Mouse (Mus musculus) kidney, embryonic 15.5 days (tissue): ENCODE data around the gene St6galnac3. TPM values are rescaled to one million over a fixed set of nuclear protein-coding genes. Genes with fewer than 3 reads are reported as not detected.
A peak's percentile ranks its signal among the peaks of the same experiment; 100 is the strongest.

Experiments
- ATAC-seq: fragments of 200-750 bp; cut with Nextera tagmentation; replicated peaks from 2 replicates; pipeline ENCODE4 v1.8.0; 2017; ENCODE audit warnings: moderate TSS enrichment; ENCODE audit not compliant: low FRiP score
- H3K27ac ChIP-seq: fragments of 300-500 bp; sonication (generic); 2 replicates; pipeline ENCODE4 v1.5.1; 2015; ENCODE audit warnings: mild to moderate bottlenecking, inconsistent platforms
- H3K27me3 ChIP-seq: fragments of 300-500 bp; sonication (generic); 2 replicates; pipeline ENCODE4 v1.6.1; 2015; ENCODE audit warnings: inconsistent platforms
- H3K36me3 ChIP-seq: fragments of 300-500 bp; sonication (generic); 2 replicates; pipeline ENCODE4 v1.6.1; 2015; ENCODE audit warnings: inconsistent platforms
- H3K4me1 ChIP-seq: fragments of 300-500 bp; sonication (generic); 2 replicates; pipeline ENCODE4 v1.6.1; 2015; ENCODE audit warnings: inconsistent platforms
- H3K4me2 ChIP-seq: fragments of 300-500 bp; sonication (generic); 2 replicates; pipeline ENCODE4 v1.6.1; 2015; ENCODE audit warnings: moderate library complexity, mild to moderate bottlenecking, inconsistent platforms
- H3K4me3 ChIP-seq: fragments of 300-500 bp; sonication (generic); replicated peaks from 2 replicates; pipeline ENCODE4 v1.5.1; 2015; ENCODE audit warnings: mild to moderate bottlenecking, inconsistent platforms
- H3K9ac ChIP-seq: fragments of 300-500 bp; sonication (generic); 2 replicates; pipeline ENCODE4 v1.6.1; 2015; ENCODE audit warnings: mild to moderate bottlenecking, inconsistent platforms
- H3K9me3 ChIP-seq: fragments of 300-500 bp; sonication (generic); replicated peaks from 2 replicates; pipeline ENCODE4 v1.6.1; 2016; ENCODE audit warnings: inconsistent platforms
- WGBS: fragments of 180-500 bp; shearing (Covaris S2); methylation state at CpG from one replicate; pipeline ENCODE4 v1.1.7; 2015; ENCODE audit warnings: mixed read lengths; 5-methylcytosine and 5-hydroxymethylcytosine counted together
- polyA plus RNA-seq: library from polyadenylated mRNA; unstranded; fragments of >200 nt; fragmentation: Nextera tagmentation; extraction: Ambion mirVana; gene quantifications from 2 replicates; pipeline ENCODE4 v1.2.1, GENCODE M21; 2015

The St6galnac3 gene
- polyA plus RNA-seq, 1 experiment from 2014 or later, result 65.5 TPM

- H3K36me3 ChIP-seq, result no peaks in the 10 kb centered on the region
- H3K4me1 ChIP-seq, result no peaks in the 10 kb centered on the region
- H3K27me3 ChIP-seq, result no peaks in the 10 kb centered on the region
- H3K9ac ChIP-seq, result no peak overlapping the region
- H3K27ac ChIP-seq, result no peak overlapping the region
- H3K4me2 ChIP-seq, result no peak overlapping the region
- H3K9me3 ChIP-seq, result no peaks in the 10 kb centered on the region
- ATAC-seq, result no peak
- no peak overlapping the region for H3K4me3 ChIP-seq
- WGBS, result 82% methylated on average over 6 of the region's 6 CpGs
Measured at GRCm38 (mm10) chr3:153749359-153749758, 24.4 kb upstream of the St6galnac3 start.

- Histone ChIP-seq H3K4me3 (no peak overlapping the region), H3K27me3 (no peaks in the 10 kb centered on the region), H3K36me3 (no peaks in the 10 kb centered on the region), H3K4me1 (no peaks in the 10 kb centered on the region), H3K4me2 (no peak overlapping the region), H3K27ac (no peak overlapping the region), H3K9me3 (no peaks in the 10 kb centered on the region), H3K9ac (no peak overlapping the region)
- ATAC-seq, result no peak
- WGBS, result 95% methylated on average over 3 of the region's 3 CpGs
Measured at GRCm38 (mm10) chr3:153748293-153748692, 23.3 kb upstream of the St6galnac3 start.

DNA sequence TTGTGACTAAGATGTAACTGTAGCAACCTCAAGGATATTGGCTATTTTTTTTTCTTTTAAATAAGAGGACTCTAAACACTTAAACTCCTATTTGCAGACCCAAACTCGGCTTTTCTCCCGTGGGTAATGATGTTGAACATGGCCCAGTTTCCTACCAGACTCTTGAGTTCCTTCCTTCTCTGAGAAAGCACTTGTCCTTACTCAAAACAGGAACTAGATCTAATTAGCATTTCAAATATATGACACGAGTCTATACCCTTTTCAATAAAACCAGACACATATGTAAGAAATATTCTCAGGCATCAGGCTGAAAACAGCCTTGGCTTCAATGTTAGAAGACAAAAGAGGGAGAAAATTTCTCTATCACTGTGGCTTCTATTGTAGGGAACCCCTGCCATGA, 20.1 kb upstream of the St6galnac3 start:
- Histone ChIP-seq H3K9ac (no peak overlapping the region), H3K27me3 (no peaks in the 10 kb centered on the region), H3K4me1 (no peaks in the 10 kb centered on the region), H3K27ac (no peak overlapping the region), H3K9me3 (no peaks in the 10 kb centered on the region), H3K4me2 (no peak overlapping the region), H3K36me3 (no peaks in the 10 kb centered on the region), H3K4me3 (no peak overlapping the region)
- WGBS, result 69% methylated on average over 3 of the region's 3 CpGs
- no peak for ATAC-seq

DNA sequence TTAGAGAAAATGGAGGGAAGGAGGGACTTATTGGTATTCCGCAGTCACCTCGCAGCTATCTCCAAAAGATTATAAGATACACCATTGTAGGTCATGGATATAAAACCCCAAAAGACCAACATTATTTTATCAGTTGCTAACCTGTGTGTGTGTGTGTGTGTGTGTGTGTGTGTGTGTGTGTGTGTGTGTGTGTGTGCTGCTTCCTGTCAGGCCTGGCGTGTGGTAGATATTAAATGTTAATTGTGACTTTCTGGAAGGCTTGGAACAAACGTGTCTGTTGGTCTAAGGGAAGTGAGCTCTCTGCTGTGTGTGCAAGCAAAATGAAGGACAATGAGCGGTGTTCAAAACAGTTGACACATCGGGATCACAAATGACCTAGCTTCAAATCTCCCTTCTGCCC, 19.5 kb upstream of the St6galnac3 start:
- no peak overlapping the region for H3K27ac ChIP-seq
- no peaks in the 10 kb centered on the region for H3K36me3 ChIP-seq
- no peak overlapping the region for H3K4me3 ChIP-seq
- H3K4me2 ChIP-seq, result no peak overlapping the region
- H3K4me1 ChIP-seq, result no peaks in the 10 kb centered on the region
- ATAC-seq, result no peak
- no peaks in the 10 kb centered on the region for H3K27me3 ChIP-seq
- H3K9me3 ChIP-seq, result no peaks in the 10 kb centered on the region
- no peak overlapping the region for H3K9ac ChIP-seq
- 90% methylated on average over 6 of the region's 6 CpGs for WGBS

GRCm38 (mm10) chr3:153741800-153742199, 16.8 kb upstream of the St6galnac3 start:
- Histone ChIP-seq H3K9me3 (no peaks in the 10 kb centered on the region), H3K36me3 (no peaks in the 10 kb centered on the region), H3K4me1 (peaks cover 9% of the 10 kb centered on the region; the same call in 1 of the 2 replicates), H3K27ac (no peak overlapping the region), H3K4me2 (no peak overlapping the region), H3K4me3 (no peak overlapping the region), H3K9ac (no peak overlapping the region), H3K27me3 (no peaks in the 10 kb centered on the region)
- no peak for ATAC-seq
- WGBS, result 87% methylated on average over 7 of the region's 7 CpGs

- H3K9me3 ChIP-seq, result no peaks in the 10 kb centered on the region
- H3K9ac ChIP-seq, result no peak overlapping the region
- ATAC-seq, result peak; percentile 73; the same call in 1 of the 2 replicates
- H3K36me3 ChIP-seq, result no peaks in the 10 kb centered on the region
- no peak overlapping the region for H3K4me2 ChIP-seq
- 0 out of 2 replicates have a peak overlapping the region, but pooled peaks have one; percentile 41 for H3K27ac ChIP-seq
- H3K27me3 ChIP-seq, result no peaks in the 10 kb centered on the region
- peaks cover 21% of the 10 kb centered on the region for H3K4me1 ChIP-seq
- no peak overlapping the region for H3K4me3 ChIP-seq
- whole genome bisulfite sequencing, result 68% methylated on average over 8 of the region's 8 CpGs
Measured at GRCm38 (mm10) chr3:153739351-153739750, 14.4 kb upstream of the St6galnac3 start.

- ATAC-seq, result no peak
- H3K9me3 ChIP-seq, result no peaks in the 10 kb centered on the region
- 44% methylated on average over 10 of the region's 10 CpGs for WGBS
- H3K4me2 ChIP-seq, result no peak overlapping the region
- H3K9ac ChIP-seq, result no peak overlapping the region
- H3K36me3 ChIP-seq, result no peaks in the 10 kb centered on the region
- H3K4me1 ChIP-seq, result peaks cover 25% of the 10 kb centered on the region
- H3K27ac ChIP-seq, result 0 out of 2 replicates have a peak overlapping the region, but pooled peaks have one; percentile 41
- no peaks in the 10 kb centered on the region for H3K27me3 ChIP-seq
- H3K4me3 ChIP-seq, result no peak overlapping the region
Measured at GRCm38 (mm10) chr3:153738421-153738820, 13.4 kb upstream of the St6galnac3 start.

GRCm38 (mm10) chr3:153736756-153737280, 11.8 kb upstream of the St6galnac3 start:
- H3K4me1 ChIP-seq, result peaks cover 38% of the 10 kb centered on the region
- ATAC-seq, result no peak
- H3K27me3 ChIP-seq, result no peaks in the 10 kb centered on the region
- H3K36me3 ChIP-seq, result no peaks in the 10 kb centered on the region
- no peak overlapping the region for H3K4me3 ChIP-seq
- WGBS, result 76% methylated on average over 16 of the region's 16 CpGs
- H3K27ac ChIP-seq, result no peak overlapping the region
- H3K9me3 ChIP-seq, result no peaks in the 10 kb centered on the region
- no peak overlapping the region for H3K9ac ChIP-seq
- H3K4me2 ChIP-seq, result no peak overlapping the region

GRCm38 (mm10) chr3:153735796-153736549, 11.0 kb upstream of the St6galnac3 start:
- peaks cover 39% of the 10 kb centered on the region for H3K4me1 ChIP-seq
- no peak for ATAC-seq
- WGBS, result 60% methylated on average over 13 of the region's 13 CpGs

DNA sequence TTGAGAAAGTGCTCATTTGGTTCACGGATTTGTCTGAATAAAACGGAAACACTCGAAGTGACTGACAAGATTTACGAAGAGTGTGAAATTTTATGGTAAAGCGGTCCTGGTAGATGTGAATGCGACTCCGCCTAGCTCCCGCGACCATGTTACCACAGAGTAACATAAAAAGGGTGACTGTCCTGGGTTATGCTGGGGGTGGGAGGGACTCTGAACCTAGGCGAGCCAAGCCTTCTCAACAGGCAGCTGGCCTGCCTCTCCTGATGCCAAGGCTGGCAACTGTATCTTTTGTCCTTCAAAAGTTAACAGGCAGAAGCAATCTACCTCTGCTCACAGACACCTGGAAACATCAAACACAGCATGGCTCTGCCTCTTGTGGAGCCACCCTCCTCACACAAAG, 9.8 kb upstream of the St6galnac3 start:
- Histone ChIP-seq H3K9me3 (no peaks in the 10 kb centered on the region), H3K36me3 (no peaks in the 10 kb centered on the region), H3K4me2 (no peak overlapping the region), H3K27me3 (no peaks in the 10 kb centered on the region), H3K27ac (no peak overlapping the region), H3K4me3 (no peak overlapping the region), H3K9ac (no peak overlapping the region), H3K4me1 (peaks cover 39% of the 10 kb centered on the region)
- ATAC-seq, result no peak
- WGBS, result 47% methylated on average over 10 of the region's 10 CpGs

More at GRCm38 (mm10) chr3:153735796-153736549, 11.0 kb upstream of the St6galnac3 start:
- Histone ChIP-seq H3K4me2 (no peak overlapping the region), H3K4me3 (no peak overlapping the region), H3K9me3 (no peaks in the 10 kb centered on the region), H3K9ac (no peak overlapping the region), H3K27me3 (no peaks in the 10 kb centered on the region), H3K36me3 (no peaks in the 10 kb centered on the region), H3K27ac (no peak overlapping the region)

DNA sequence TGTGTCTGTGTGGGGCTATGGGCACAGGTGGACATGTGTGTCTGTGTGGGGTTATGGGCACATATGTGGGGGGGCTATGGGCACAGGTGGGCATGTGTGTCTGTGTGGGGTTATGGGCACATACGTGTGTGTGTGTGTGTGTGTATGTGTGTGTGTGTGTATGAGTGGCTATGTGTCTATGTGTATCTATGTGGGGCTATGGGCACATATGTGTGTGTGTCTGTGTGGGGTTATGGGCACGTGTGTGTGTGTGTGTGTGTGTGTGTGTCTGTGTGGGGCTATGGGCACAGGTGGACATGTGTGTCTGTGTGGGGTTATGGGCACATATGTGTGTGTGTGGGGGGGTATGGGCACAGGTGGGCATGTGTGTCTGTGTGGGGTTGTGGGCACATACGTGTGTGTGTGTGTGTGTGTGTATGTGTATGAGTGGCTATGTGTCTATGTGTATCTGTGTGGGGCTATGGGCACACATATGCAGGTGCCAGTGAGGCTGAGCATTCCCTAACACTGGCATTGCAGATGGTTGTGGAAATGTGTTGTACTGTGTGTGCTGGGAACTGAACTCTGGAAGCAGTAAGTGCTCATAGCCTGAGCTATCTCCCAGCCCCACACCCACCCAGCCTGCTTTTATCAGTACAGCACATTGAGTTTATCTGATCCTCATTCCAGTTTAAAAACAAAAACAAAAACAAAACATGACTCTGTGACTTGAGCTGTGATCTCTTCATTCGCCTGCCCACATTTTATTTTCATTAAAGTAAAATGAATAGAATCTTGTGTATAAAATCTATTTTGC, 8.6 kb upstream of the St6galnac3 start:
- H3K27me3 ChIP-seq, result no peaks in the 10 kb centered on the region
- no peak overlapping the region for H3K9ac ChIP-seq
- H3K27ac ChIP-seq, result no peak overlapping the region
- no peak overlapping the region for H3K4me3 ChIP-seq
- no peak overlapping the region for H3K4me2 ChIP-seq
- 93% methylated on average over 4 of the region's 4 CpGs for WGBS
- no peaks in the 10 kb centered on the region for H3K9me3 ChIP-seq
- H3K36me3 ChIP-seq, result no peaks in the 10 kb centered on the region
- H3K4me1 ChIP-seq, result peaks cover 34% of the 10 kb centered on the region
- ATAC-seq, result peak; percentile 71; the same call in 1 of the 2 replicates

DNA sequence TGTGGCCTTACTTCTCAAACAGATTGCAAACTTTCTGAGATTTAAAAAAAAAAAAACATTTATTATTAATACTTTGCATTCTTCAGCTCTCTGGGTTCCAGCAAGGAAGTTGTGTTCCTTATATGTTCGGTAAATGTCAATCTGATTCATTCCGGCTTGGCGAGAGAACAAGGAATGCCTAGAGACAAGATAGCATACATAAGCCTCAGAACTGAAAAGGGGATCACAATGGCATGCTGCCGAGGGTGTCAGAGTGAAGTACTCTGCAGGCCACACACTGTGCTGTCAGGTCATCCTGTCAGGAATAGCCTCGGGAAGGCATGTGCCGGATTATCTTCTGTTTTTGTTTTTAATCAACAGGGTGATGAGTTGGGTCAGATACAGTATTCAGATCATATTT, 7.8 kb upstream of the St6galnac3 start:
- ATAC-seq, result no peak

More for the DNA sequence above, 7.8 kb upstream of the St6galnac3 start:
- no peak overlapping the region for H3K4me2 ChIP-seq
- no peak overlapping the region for H3K4me3 ChIP-seq
- 49% methylated on average over 6 of the region's 6 CpGs for WGBS
- no peaks in the 10 kb centered on the region for H3K27me3 ChIP-seq
- H3K9me3 ChIP-seq, result no peaks in the 10 kb centered on the region
- H3K4me1 ChIP-seq, result peaks cover 34% of the 10 kb centered on the region
- H3K36me3 ChIP-seq, result no peaks in the 10 kb centered on the region
- 0 out of 2 replicates have a peak overlapping the region, but pooled peaks have one; percentile 65 for H3K27ac ChIP-seq
- no peak overlapping the region for H3K9ac ChIP-seq
